Mouse (Mus musculus) hindbrain, postnatal 0 days (tissue): ENCODE data around the gene Rimbp2. TPM values are rescaled to one million over a fixed set of nuclear protein-coding genes. Genes with fewer than 3 reads are reported as not detected.
A peak's percentile ranks its signal among the peaks of the same experiment; 100 is the strongest.
"Not testable (repeated sequence)": the region's sequence is repeated elsewhere in the genome, so short reads cannot be mapped to it uniquely, and the experiment has no call there.

Experiments
- ATAC-seq: fragments of 200-750 bp; cut with Nextera tagmentation; 2 replicates; pipeline ENCODE4 v1.8.0; 2017; ENCODE audit warnings: mild to moderate bottlenecking, moderate TSS enrichment, moderate library complexity
- DNase-seq: peaks from one replicate; pipeline ENCODE4 v3.0.0-alpha.2; 2015; ENCODE audit warnings: low spot score
- H3K27ac ChIP-seq: fragments of 300-500 bp; sonication (generic); 2 replicates; pipeline ENCODE4 v1.5.1; 2014; ENCODE audit warnings: mild to moderate bottlenecking
- H3K27me3 ChIP-seq: fragments of 300-500 bp; sonication (generic); 2 replicates; pipeline ENCODE4 v1.6.1; 2014; ENCODE audit warnings: low read length, mixed read lengths; ENCODE audit not compliant: insufficient read depth
- H3K36me3 ChIP-seq: fragments of 300-500 bp; sonication (generic); 2 replicates; pipeline ENCODE4 v1.6.1; 2014; ENCODE audit warnings: low read length, mixed read lengths; ENCODE audit not compliant: insufficient read depth
- H3K4me1 ChIP-seq: fragments of 300-500 bp; sonication (generic); 2 replicates; pipeline ENCODE4 v1.6.1; 2014; ENCODE audit warnings: antibody characterized with exemption, low read length, mixed read lengths; ENCODE audit not compliant: insufficient read depth
- H3K4me2 ChIP-seq: fragments of 300-500 bp; sonication (generic); 2 replicates; pipeline ENCODE4 v1.6.1; 2014; ENCODE audit warnings: low read depth, mild to moderate bottlenecking, low read length, moderate library complexity, mixed read lengths
- H3K4me3 ChIP-seq: fragments of 300-500 bp; sonication (generic); 2 replicates; pipeline ENCODE4 v1.5.1; 2014; ENCODE audit warnings: low read length
- H3K9ac ChIP-seq: fragments of 300-500 bp; sonication (generic); replicated peaks from 2 replicates; pipeline ENCODE4 v1.6.1; 2014; ENCODE audit warnings: mild to moderate bottlenecking, low read length, moderate library complexity, mixed read lengths
- H3K9me3 ChIP-seq: fragments of 300-500 bp; sonication (generic); 2 replicates; pipeline ENCODE4 v1.6.1; 2016; ENCODE audit warnings: low read length, mixed read lengths
- CTCF ChIP-seq: IDR thresholded peaks from 2 replicates; pipeline ENCODE4 v1.5.1; 2016; ENCODE audit warnings: antibody characterized with exemption, control low read depth, low read depth
- WGBS: fragments of 180-500 bp; shearing (Covaris S2); extraction: QIAGEN DNeasy Blood & Tissue Kit; methylation state at CpG from one replicate; pipeline ENCODE4 v1.1.7; 2014; 5-methylcytosine and 5-hydroxymethylcytosine counted together
- polyA plus RNA-seq: library from polyadenylated mRNA; unstranded; fragments of >200 nt; fragmentation: Nextera tagmentation; extraction: Ambion mirVana; gene quantifications from 2 replicates; pipeline ENCODE4 v1.2.1, GENCODE M21; 2015
- total RNA-seq: library from RNA; depleted of rRNA; stranded (reverse); fragments of >200 nt; gene quantifications from 2 replicates; pipeline ENCODE4 v1.2.3, GENCODE M21; 2014

Rimbp2 gene
- total and polyA plus RNA-seq, 2 experiments from 2014 or later, result 4.5 to 18.9 TPM

GRCm38 (mm10) chr5:128964353-128964752, 11.1 kb upstream of the Rimbp2 start:
- ATAC-seq (no peak), DNase-seq (no peak)
- Histone ChIP-seq H3K4me2 (no peak overlapping the region), H3K4me3 (no peak overlapping the region), H3K9ac (no peak overlapping the region), H3K36me3 (no peaks in the 10 kb centered on the region), H3K27me3 (no peaks in the 10 kb centered on the region), H3K27ac (no peak overlapping the region), H3K4me1 (no peaks in the 10 kb centered on the region), H3K9me3 (0 out of 2 replicates have a peak, but pooled peaks cover 3% of the 10 kb centered on the region)
- WGBS, result 61% methylated on average over 4 of the region's 4 CpGs
- TF ChIP-seq CTCF, result peak; percentile 33; the same call in 1 of the 2 replicates

GRCm38 (mm10) chr5:128958916-128959315, 5.6 kb upstream of the Rimbp2 start:
- Histone ChIP-seq H3K36me3 (no peaks in the 10 kb centered on the region), H3K9ac (no peak overlapping the region), H3K27me3 (no peaks in the 10 kb centered on the region), H3K27ac (no peak overlapping the region), H3K9me3 (0 out of 2 replicates have a peak, but pooled peaks cover 5% of the 10 kb centered on the region), H3K4me3 (no peak overlapping the region), H3K4me1 (no peaks in the 10 kb centered on the region), H3K4me2 (no peak overlapping the region)
- ATAC-seq, result no peak
- no peak for TF ChIP-seq CTCF
- WGBS, result 77% methylated on average over 3 of the region's 3 CpGs
- no peak for DNase-seq

GRCm38 (mm10) chr5:128954371-128954770, 1.1 kb upstream of the Rimbp2 start:
- H3K36me3 ChIP-seq, H3K9ac ChIP-seq, H3K4me2 ChIP-seq, ATAC-seq, H3K27me3 ChIP-seq, H3K27ac ChIP-seq, H3K4me3 ChIP-seq, H3K9me3 ChIP-seq, H3K4me1 ChIP-seq: not testable (repeated sequence)
- TF ChIP-seq CTCF, result peak; percentile 60
- peak; percentile 45 for DNase-seq
- WGBS, result 89% methylated on average over 5 of the region's 5 CpGs

- TF ChIP-seq CTCF, result no peak
- H3K9ac ChIP-seq, result peak overlapping the region; percentile 66
- peak overlapping the region; percentile 85 for H3K27ac ChIP-seq
- no peaks in the 10 kb centered on the region for H3K4me1 ChIP-seq
- under 1% methylated on average over 35 of the region's 35 CpGs for WGBS
- peak; percentile 81 for ATAC-seq
- H3K4me3 ChIP-seq, result peak overlapping the region; percentile 55
- H3K9me3 ChIP-seq, result 0 out of 2 replicates have a peak, but pooled peaks cover 2% of the 10 kb centered on the region
- peak; percentile 61 for DNase-seq
- H3K4me2 ChIP-seq, result peak overlapping the region; percentile 66
- no peaks in the 10 kb centered on the region for H3K27me3 ChIP-seq
- no peaks in the 10 kb centered on the region for H3K36me3 ChIP-seq
Observed at GRCm38 (mm10) chr5:128952291-128953195, 743 bp downstream of the Rimbp2 start.

GRCm38 (mm10) chr5:128951472-128951871, 1.8 kb downstream of the Rimbp2 start:
- Histone ChIP-seq H3K4me2 (peak overlapping the region; percentile 66), H3K36me3 (no peaks in the 10 kb centered on the region), H3K9me3 (0 out of 2 replicates have a peak, but pooled peaks cover 2% of the 10 kb centered on the region), H3K4me1 (no peaks in the 10 kb centered on the region), H3K9ac (peak overlapping the region; percentile 66), H3K27ac (no peak overlapping the region), H3K4me3 (peak overlapping the region; percentile 55), H3K27me3 (no peaks in the 10 kb centered on the region)
- no peak for TF ChIP-seq CTCF
- DNase-seq (no peak), ATAC-seq (no peak)
- WGBS, result 39% methylated on average over 4 of the region's 4 CpGs

- ATAC-seq (no peak), DNase-seq (no peak)
- no peaks in the 10 kb centered on the region for H3K4me1 ChIP-seq
- no peak overlapping the region for H3K4me2 ChIP-seq
- no peaks in the 10 kb centered on the region for H3K27me3 ChIP-seq
- H3K27ac ChIP-seq, result no peak overlapping the region
- TF ChIP-seq CTCF, result peak; percentile 55
- H3K9ac ChIP-seq, result no peak overlapping the region
- no peaks in the 10 kb centered on the region for H3K9me3 ChIP-seq
- H3K4me3 ChIP-seq, result no peak overlapping the region
- 78% methylated on average over 5 of the region's 5 CpGs for WGBS
- H3K36me3 ChIP-seq, result no peaks in the 10 kb centered on the region
Observed at GRCm38 (mm10) chr5:128947093-128947492, 6.2 kb downstream of the Rimbp2 start.

GRCm38 (mm10) chr5:128940436-128940835, 12.8 kb downstream of the Rimbp2 start:
- no peak for TF ChIP-seq CTCF
- 75% methylated on average over 10 of the region's 10 CpGs for WGBS
- no peak overlapping the region for H3K9ac ChIP-seq
- no peak for ATAC-seq
- H3K4me1 ChIP-seq, result 0 out of 2 replicates have a peak, but pooled peaks cover 3% of the 10 kb centered on the region
- no peak overlapping the region for H3K4me2 ChIP-seq
- no peak overlapping the region for H3K27ac ChIP-seq
- no peaks in the 10 kb centered on the region for H3K27me3 ChIP-seq
- no peak for DNase-seq
- no peaks in the 10 kb centered on the region for H3K36me3 ChIP-seq
- no peak overlapping the region for H3K4me3 ChIP-seq
- no peaks in the 10 kb centered on the region for H3K9me3 ChIP-seq
